Comparison of ENCODE assay signal across 8 mouse cellular contexts in the genomic region with DNA sequence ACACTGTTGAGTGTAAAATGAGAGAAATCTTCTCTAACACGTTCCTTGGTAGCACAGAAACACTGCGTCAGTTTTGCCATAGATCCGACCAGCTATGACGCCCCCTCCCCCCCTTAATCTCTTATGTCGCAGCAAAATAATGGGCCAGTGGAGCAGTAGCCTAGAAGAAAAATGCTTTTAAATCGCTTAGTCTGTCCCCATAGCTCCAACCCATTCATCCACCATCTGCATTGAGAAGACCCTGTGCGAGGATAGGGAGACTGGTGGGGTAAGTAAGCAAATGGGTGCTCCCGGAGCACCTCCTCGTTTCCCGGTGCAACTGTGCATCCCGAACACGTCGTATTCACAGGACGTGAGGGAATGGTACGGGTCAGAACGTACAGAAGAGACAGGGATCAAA. TPM values are rescaled to one million over a fixed set of nuclear protein-coding genes. Genes with fewer than 3 reads are reported as not detected.
DNase-seq lines count a peak whose midpoint lies in the region.

No protein-coding gene starts in this region.

- peak overlapping the region; percentile 92 for H3K27ac ChIP-seq in hindbrain, embryonic 10.5 days
- H3K27ac ChIP-seq in midbrain, embryonic 10.5 days (replicated peaks), result peak overlapping the region; percentile 88

- H3K9me3 ChIP-seq in hindbrain, embryonic 10.5 days, result no peaks in the 10 kb centered on the region
- no peaks in the 10 kb centered on the region for H3K9me3 ChIP-seq in midbrain, embryonic 10.5 days (replicated peaks)

- H3K4me3 ChIP-seq in hindbrain, embryonic 10.5 days, result peak overlapping the region; percentile 89
- H3K4me3 ChIP-seq in midbrain, embryonic 10.5 days, result peak overlapping the region; percentile 78

- no peaks in the 10 kb centered on the region for H3K36me3 ChIP-seq in hindbrain, embryonic 10.5 days
- H3K36me3 ChIP-seq in midbrain, embryonic 10.5 days, result no peaks in the 10 kb centered on the region

- 1% methylated on average over 16 of the region's 16 CpGs for WGBS in hindbrain, embryonic 10.5 days
- under 1% methylated on average over 16 of the region's 16 CpGs for WGBS in midbrain, embryonic 10.5 days

- H3K4me1 ChIP-seq in hindbrain, embryonic 10.5 days (replicated peaks), result peaks cover 17% of the 10 kb centered on the region
- H3K4me1 ChIP-seq in midbrain, embryonic 10.5 days, result peaks cover 17% of the 10 kb centered on the region

- H3K27me3 ChIP-seq in hindbrain, embryonic 10.5 days (ENCODE audit: insufficient read depth, poor library complexity, severe bottlenecking), result no peaks in the 10 kb centered on the region
- no peaks in the 10 kb centered on the region for H3K27me3 ChIP-seq in midbrain, embryonic 10.5 days (ENCODE audit: low read depth, poor library complexity, severe bottlenecking)

- DNase-seq in cerebellum, postnatal 10 days, result peak; percentile 32 to 53
- no peak for DNase-seq in cerebellum, postnatal 14 days
- peak; percentile 45 for DNase-seq in retina, embryonic 14.5 days (ENCODE audit: low spot score)
- DNase-seq in retina, postnatal 1 day, result no peak
- no peak for DNase-seq in hindbrain, embryonic 10.5 days (ENCODE audit: low spot score)
- DNase-seq in midbrain, embryonic 10.5 days (ENCODE audit: low spot score), result no peak
- no peak for DNase-seq in yolk sac, embryonic 10.5 days (ENCODE audit: low spot score)
- DNase-seq in B cell, adult 2 months, result no peak

RNA-seq across cellular contexts. Expression of a gene that starts 0.4 kb away (rescaled TPM):
- polyA plus RNA-seq in hindbrain, embryonic 10.5 days (2016; fragmentation: Nextera tagmentation; extraction: Ambion mirVana), result 32.1 and 42.3 TPM in 2 replicates
- polyA plus RNA-seq in midbrain, embryonic 10.5 days (2016; fragmentation: Nextera tagmentation; extraction: Ambion mirVana), result 30.9 and 40.9 TPM in 2 replicates

RNA-seq across cellular contexts. Expression of a gene that starts 0.7 kb away (rescaled TPM):
- 13.6 and 14.1 TPM in 2 replicates for polyA plus RNA-seq in hindbrain, embryonic 10.5 days (2016; fragmentation: Nextera tagmentation; extraction: Ambion mirVana)
- 12.1 and 13.3 TPM in 2 replicates for polyA plus RNA-seq in midbrain, embryonic 10.5 days (2016; fragmentation: Nextera tagmentation; extraction: Ambion mirVana)

Comparison
In these comparisons a context has a peak if more than half of its experiments do, and no peak if none do; other contexts are left out.
1. DNase-seq: peak in cerebellum, postnatal 10 days (2 of 2) and retina, embryonic 14.5 days (single experiment); none in cerebellum, postnatal 14 days (0 of 2), retina, postnatal 1 day (single experiment), hindbrain, embryonic 10.5 days (single experiment), midbrain, embryonic 10.5 days (single experiment), yolk sac, embryonic 10.5 days (single experiment) and B cell, adult 2 months (0 of 2).